Mouse (Mus musculus) adipocyte (in vitro differentiated cells): ENCODE measurements around the gene Strip2.
A peak's percentile ranks its signal among the peaks of the same experiment; 100 is the strongest.

Experiments
- DNase-seq: peaks from one replicate; pipeline ENCODE4 v3.0.0-alpha.2; 2016; ENCODE audit warnings: low spot score

The Strip2 gene

GRCm38 (mm10) chr6:29930087-29930486, 13.3 kb downstream of the Strip2 start:
- DNase-seq = no peak

- no peak for DNase-seq
Measured at GRCm38 (mm10) chr6:29930665-29931064, 13.9 kb downstream of the Strip2 start.

GRCm38 (mm10) chr6:29931181-29931580, 14.4 kb downstream of the Strip2 start:
- DNase-seq = no peak

GRCm38 (mm10) chr6:29935741-29936140, 18.9 kb downstream of the Strip2 start:
- DNase-seq = peak; percentile 94

- peak; percentile 78 for DNase-seq
Measured at GRCm38 (mm10) chr6:29940428-29940827, 23.6 kb downstream of the Strip2 start.

GRCm38 (mm10) chr6:29941036-29941435, 24.2 kb downstream of the Strip2 start:
- no peak for DNase-seq

- no peak for DNase-seq
Measured at GRCm38 (mm10) chr6:29944465-29944864, 27.7 kb downstream of the Strip2 start.

- peak; percentile 74 for DNase-seq
Measured at GRCm38 (mm10) chr6:29946568-29946967, 29.8 kb downstream of the Strip2 start.

- DNase-seq = no peak
Measured at GRCm38 (mm10) chr6:29947823-29948222, 31.0 kb downstream of the Strip2 start.

GRCm38 (mm10) chr6:29956749-29957148, 39.9 kb downstream of the Strip2 start:
- DNase-seq = no peak

- no peak for DNase-seq
Measured at GRCm38 (mm10) chr6:29958669-29959068, 41.9 kb downstream of the Strip2 start.

GRCm38 (mm10) chr6:29961081-29961480, 44.3 kb downstream of the Strip2 start:
- DNase-seq = no peak

- DNase-seq = no peak
Measured at GRCm38 (mm10) chr6:29967917-29968316, 51.1 kb downstream of the Strip2 start.

- no peak for DNase-seq
Measured at GRCm38 (mm10) chr6:29973341-29973740, 56.5 kb downstream of the Strip2 start.

- no peak for DNase-seq
Measured at GRCm38 (mm10) chr6:29974836-29975235, 58.0 kb downstream of the Strip2 start.

GRCm38 (mm10) chr6:29980461-29980860, 63.6 kb downstream of the Strip2 start:
- DNase-seq = no peak

GRCm38 (mm10) chr6:29981797-29982196, 65.0 kb downstream of the Strip2 start:
- DNase-seq = no peak

- DNase-seq = peak; percentile 94
Measured at GRCm38 (mm10) chr6:29985058-29985498, 68.3 kb downstream of the Strip2 start.

GRCm38 (mm10) chr6:29985504-29985903, 68.7 kb downstream of the Strip2 start:
- no peak for DNase-seq

GRCm38 (mm10) chr6:29985986-29986385, 69.2 kb downstream of the Strip2 start:
- DNase-seq = peak; percentile 54

- DNase-seq = peak; percentile 37
Measured at GRCm38 (mm10) chr6:29987246-29987645, 70.4 kb downstream of the Strip2 start.

- DNase-seq = no peak
Measured at GRCm38 (mm10) chr6:29998140-29998539, 81.3 kb downstream of the Strip2 start.

GRCm38 (mm10) chr6:29998771-29999170, 82.0 kb downstream of the Strip2 start:
- DNase-seq = no peak

- DNase-seq = peak; percentile 71
Measured at GRCm38 (mm10) chr6:30002628-30003027, 85.8 kb downstream of the Strip2 start.

GRCm38 (mm10) chr6:30005851-30006250, 89.0 kb downstream of the Strip2 start:
- DNase-seq = no peak
